Comparison of ENCODE assay signal across 8 mouse cellular contexts in genomic region chr2:139677809-139678274, GRCm38 (mm10). TPM values are rescaled to one million over a fixed set of nuclear protein-coding genes. Genes with fewer than 3 reads are reported as not detected.
A peak's percentile ranks its signal among the peaks of the same experiment; 100 is the strongest.
DNase-seq lines count a peak whose midpoint lies in the region.

Gene Ism1 (plus strand): TSS chr2:139678178.

- DNase-seq in R1 (ENCODE audit: low read depth, low spot score) (peak; percentile 70), MN1 (ENCODE audit: low spot score) (no peak)
- peak; percentile 54 for DNase-seq in cerebellum, adult 9-10 months
- peak; percentile 5 to 24 for DNase-seq in frontal cortex, adult 2 months (ENCODE audit: extremely low spot score in 1 of 2, low spot score in 1 of 2)
- DNase-seq in heart, postnatal 4 days, result peak; percentile 30
- peak; percentile 10 for DNase-seq in layer of hippocampus, adult 9-11 months
- DNase-seq in lung, postnatal 14 days, result peak; percentile 29
- DNase-seq in right cerebral cortex, adult 2 months (ENCODE audit: low spot score in 2 of 2), result peak; percentile 24 to 39

RNA-seq across cellular contexts. Expression of gene Ism1, which starts in this region (rescaled TPM):
- polyA plus RNA-seq in frontal cortex, adult 2 months (2012; rRNA removed), result 2.9 and 3.9 TPM in 2 replicates
- under 1 TPM; 0.47 to 0.69 TPM for total RNA-seq in heart, postnatal 4 days (2021)

Comparison
In these comparisons a context has a peak if more than half of its experiments do, and no peak if none do; other contexts are left out.
1. Peak in DNase-seq in heart, postnatal 4 days; RNA of the gene not detected or under 1 TPM.